Mouse (Mus musculus) megakaryocyte, embryonic 14.5 days (primary cell): ENCODE measurements around the gene Spsb2.

Experiments
- FLI1 ChIP-seq: IDR thresholded peaks from 2 replicates; pipeline ENCODE4 v1.6.1; 2012; ENCODE audit warnings: low read length, inconsistent platforms, mixed read lengths
- GATA1 ChIP-seq: IDR thresholded peaks from 3 replicates; pipeline ENCODE4 v1.6.1; 2012; ENCODE audit warnings: mixed read lengths, low read length, inconsistent platforms, borderline replicate concordance

DNA sequence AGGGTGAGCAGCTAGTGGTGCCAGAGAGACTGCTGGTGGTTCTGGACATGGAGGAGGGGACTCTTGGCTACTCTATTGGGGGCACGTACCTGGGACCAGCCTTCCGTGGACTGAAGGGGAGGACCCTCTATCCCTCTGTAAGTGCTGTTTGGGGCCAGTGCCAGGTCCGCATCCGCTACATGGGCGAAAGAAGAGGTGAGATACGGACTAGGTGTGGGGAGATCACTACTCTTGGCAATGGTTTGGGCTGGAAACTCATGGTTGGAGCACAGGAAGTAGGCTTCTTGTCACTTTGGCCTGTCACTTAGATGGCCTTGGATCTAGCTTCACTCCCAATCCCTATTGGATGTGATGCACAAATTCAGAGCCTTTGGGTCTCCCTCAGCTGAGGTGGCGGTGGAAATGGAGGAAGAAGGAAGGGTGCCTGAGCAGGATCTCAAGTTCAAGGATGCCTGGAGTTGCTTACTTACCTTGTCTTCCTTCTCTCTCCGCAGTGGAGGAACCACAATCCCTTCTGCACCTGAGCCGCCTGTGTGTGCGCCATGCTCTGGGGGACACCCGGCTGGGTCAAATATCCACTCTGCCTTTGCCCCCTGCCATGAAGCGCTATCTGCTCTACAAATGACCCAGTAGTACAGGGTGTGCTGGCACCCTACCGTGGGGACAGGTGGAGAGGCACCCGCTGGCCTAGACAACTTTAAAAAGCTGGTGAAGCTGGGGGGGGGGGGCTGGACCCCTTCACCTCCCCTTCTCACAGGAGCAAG is 1.5 kb downstream of the Spsb2 start:
- no peak for TF ChIP-seq GATA1
- no peak for TF ChIP-seq FLI1
